Mouse (Mus musculus) liver, embryonic 14.5 days (tissue): ENCODE data around the gene Sertad3. TPM values are rescaled to one million over a fixed set of nuclear protein-coding genes. Genes with fewer than 3 reads are reported as not detected.

ENCODE experiments used
- ATAC-seq: fragments of 200-750 bp; cut with Nextera tagmentation; 2 replicates; pipeline ENCODE4 v1.8.0; 2017; ENCODE audit warnings: moderate number of reproducible peaks, mild to moderate bottlenecking, moderate library complexity; ENCODE audit not compliant: insufficient read depth
- DNase-seq, 3 experiments: peaks; one replicate each; pipeline ENCODE4 v3.0.0-alpha.2; 2012 to 2013; ENCODE audit warnings: low read depth in 3 of 3, low spot score in 3 of 3
- H3K27ac ChIP-seq: fragments of 300-500 bp; sonication (generic); 2 replicates; pipeline ENCODE4 v1.5.1; 2014; ENCODE audit warnings: moderate library complexity, mild to moderate bottlenecking, control low read depth, inconsistent platforms
- H3K27me3 ChIP-seq: fragments of 300-500 bp; sonication (generic); 2 replicates; pipeline ENCODE4 v1.6.1; 2014; ENCODE audit warnings: mild to moderate bottlenecking, low read length, moderate library complexity; ENCODE audit not compliant: control insufficient read depth, insufficient read depth
- H3K36me3 ChIP-seq: fragments of 300-500 bp; sonication (generic); replicated peaks from 2 replicates; pipeline ENCODE4 v1.6.1; 2014; ENCODE audit warnings: low read depth; ENCODE audit not compliant: control insufficient read depth, insufficient read depth
- H3K4me1 ChIP-seq, 2 experiments: fragments of 200-500 bp in 1 of 2; fragments of 300-500 bp in 1 of 2; sonication (generic) in 1 of 2; replicated peaks; 2 replicates each; pipeline ENCODE4 v1.6.1; 2012 to 2014; ENCODE audit warnings: antibody characterized with exemption in 1 of 2, inconsistent platforms in 1 of 2, low read length in 1 of 2; ENCODE audit not compliant: control insufficient read depth in 2 of 2, insufficient read depth in 2 of 2
- H3K4me2 ChIP-seq: fragments of 300-500 bp; sonication (generic); 2 replicates; pipeline ENCODE4 v1.6.1; 2014; ENCODE audit warnings: low read depth, mild to moderate bottlenecking, control low read depth, moderate library complexity
- H3K4me3 ChIP-seq, 2 experiments: fragments of 200-500 bp in 1 of 2; fragments of 300-500 bp in 1 of 2; sonication (generic) in 1 of 2; 2 replicates each; pipeline ENCODE4 v1.5.1; 2012 to 2014; ENCODE audit warnings: low read depth in 2 of 2, low read length in 2 of 2, mild to moderate bottlenecking in 2 of 2, control low read depth in 1 of 2, inconsistent platforms in 1 of 2, moderate library complexity in 1 of 2; ENCODE audit not compliant: insufficient read depth in 1 of 2
- H3K9ac ChIP-seq: fragments of 300-500 bp; sonication (generic); replicated peaks from 2 replicates; pipeline ENCODE4 v1.6.1; 2014; ENCODE audit warnings: mild to moderate bottlenecking, control low read depth, moderate library complexity
- H3K9me3 ChIP-seq: fragments of 300-500 bp; sonication (generic); 2 replicates; pipeline ENCODE4 v1.6.1; 2016; ENCODE audit warnings: low read length, mixed read lengths; ENCODE audit not compliant: control insufficient read depth
- CTCF ChIP-seq: IDR thresholded peaks from 2 replicates; pipeline ENCODE4 v1.5.1; 2016; ENCODE audit warnings: antibody characterized with exemption, low read depth, control low read depth
- EP300 ChIP-seq: IDR thresholded peaks from 2 replicates; pipeline ENCODE4 v1.6.1; 2016; ENCODE audit warnings: antibody characterized with exemption, low read depth
- WGBS: fragments of 180-500 bp; shearing (Covaris S2); extraction: QIAGEN DNeasy Blood & Tissue Kit; methylation state at CpG from one replicate; pipeline ENCODE4 v1.1.7; 2014; ENCODE audit not compliant: insufficient replicate concordance; 5-methylcytosine and 5-hydroxymethylcytosine counted together
- polyA plus RNA-seq, 2 experiments: library from polyadenylated mRNA; depleted of rRNA in 1 of 2; stranded (reverse) in 1 of 2; unstranded in 1 of 2; fragments of >200 nt; fragmentation: Nextera tagmentation in 1 of 2; extraction: Ambion mirVana in 1 of 2; gene quantifications; 2 replicates each; pipeline versions ENCODE4 v1.2.1 to v1.2.3; 2012 to 2014

The Sertad3 gene
- polyA plus RNA-seq, 2 experiments = 22.5 to 24.0 TPM

GRCm38 (mm10) chr7:27486770-27487697 is 13.5 kb downstream of the Sertad3 start, which contains the start of gene Sertad1:
Gene Sertad1, plus strand, starts transcription at chr7:27486910.
- ATAC-seq (peak; percentile 79), DNase-seq (peak; percentile 98 to 99 (median 98))
- peaks cover 45 to 52% of the 10 kb centered on the region in 2 experiments for H3K4me1 ChIP-seq
- H3K4me2 ChIP-seq = peak within 1 kb of the TSS; percentile 75
- peak within 1 kb of the TSS; percentile 82 for H3K27ac ChIP-seq
- TF ChIP-seq EP300 (no peak), CTCF (peak; percentile 75)
- no peaks in the 10 kb centered on the region for H3K9me3 ChIP-seq
- under 1% methylated on average over 79 of the region's 80 CpGs for WGBS
- H3K27me3 ChIP-seq = no peaks in the 10 kb centered on the region
- peaks cover 14% of the 10 kb centered on the region for H3K36me3 ChIP-seq
- peak within 1 kb of the TSS; percentile 65 to 91 for H3K4me3 ChIP-seq
- H3K9ac ChIP-seq = peak within 1 kb of the TSS; percentile 73

GRCm38 (mm10) chr7:27487740-27488268 is 14.2 kb downstream of the Sertad3 start:
- Histone ChIP-seq H3K36me3 (peaks cover 14% of the 10 kb centered on the region), H3K4me3 (peak overlapping the region; percentile 65 to 91), H3K9me3 (no peaks in the 10 kb centered on the region), H3K4me1 (peaks cover 41 to 48% of the 10 kb centered on the region in 2 experiments), H3K27me3 (no peaks in the 10 kb centered on the region), H3K4me2 (peak overlapping the region; percentile 75), H3K27ac (peak overlapping the region; percentile 69), H3K9ac (peak overlapping the region; percentile 73)
- DNase-seq (peak in 1 of 3 experiments; percentile 37), ATAC-seq (no peak)
- TF ChIP-seq CTCF = no peak
- TF ChIP-seq EP300 = no peak
- WGBS = 4% methylated on average over 13 of the region's 13 CpGs

GRCm38 (mm10) chr7:27489270-27489869 is 15.8 kb downstream of the Sertad3 start:
- ATAC-seq (no peak), DNase-seq (no peak)
- peak overlapping the region; percentile 90 for H3K4me2 ChIP-seq
- H3K4me1 ChIP-seq = peaks cover 38 to 46% of the 10 kb centered on the region in 2 experiments
- H3K27ac ChIP-seq = peak overlapping the region; percentile 81
- H3K27me3 ChIP-seq = no peaks in the 10 kb centered on the region
- WGBS = 92% methylated on average over 25 of the region's 25 CpGs
- H3K9me3 ChIP-seq = no peaks in the 10 kb centered on the region
- TF ChIP-seq CTCF (no peak), EP300 (no peak)
- no peak overlapping the region for H3K4me3 ChIP-seq
- H3K36me3 ChIP-seq = peaks cover 14% of the 10 kb centered on the region
- H3K9ac ChIP-seq = no peak overlapping the region

- TF ChIP-seq EP300 (no peak), CTCF (no peak)
- 28% methylated on average over 4 of the region's 4 CpGs for WGBS
- peak overlapping the region; percentile 84 for H3K9ac ChIP-seq
- ATAC-seq = no peak
- H3K4me1 ChIP-seq = peaks cover 36 to 46% of the 10 kb centered on the region in 2 experiments
- peak overlapping the region; percentile 90 for H3K4me2 ChIP-seq
- peak overlapping the region; percentile 37 to 64 for H3K4me3 ChIP-seq
- no peak for DNase-seq
- peaks cover 14% of the 10 kb centered on the region for H3K36me3 ChIP-seq
- H3K9me3 ChIP-seq = no peaks in the 10 kb centered on the region
- peak overlapping the region; percentile 81 for H3K27ac ChIP-seq
- H3K27me3 ChIP-seq = no peaks in the 10 kb centered on the region
These were observed 16.6 kb downstream of the Sertad3 start for GRCm38 (mm10) chr7:27490227-27490542.
